Mouse (Mus musculus) ES-Bruce4 (cell line): ENCODE measurements at regions not wholly inside any gene's neighbourhood (a gene's known extent, or its start where the extent isn't known, plus 50 kb on each side); places are given as distances from the start of the nearest gene placed in this dataset.
"Not testable (repeated sequence)": the region's sequence is repeated elsewhere in the genome, so short reads cannot be mapped to it uniquely, and the experiment has no call there.

Experiments used
- CTCF ChIP-seq: IDR thresholded peaks from one replicate; pipeline ENCODE4 v1.8.1; 2011; ENCODE audit warnings: low read depth, low read length
- EP300 ChIP-seq: IDR thresholded peaks from 2 replicates; pipeline ENCODE4 v1.6.1; 2011; ENCODE audit warnings: low read depth, low read length; ENCODE audit not compliant: insufficient read depth
- POLR2A ChIP-seq: IDR thresholded peaks from one replicate; pipeline ENCODE4 v1.8.1; 2011; ENCODE audit warnings: low read length; ENCODE audit not compliant: insufficient read depth

- not testable (repeated sequence) for TF ChIP-seq CTCF, EP300, POLR2A
Measured at GRCm38 (mm10) chr3:5860237-5860636, 109.6 kb downstream of the Gm8797 start.
